Mouse (Mus musculus) NIH3T3 (cell line): Measurements from ENCODE around the gene Olfr640.

Source experiments
- DNase-seq: peaks from one replicate; pipeline ENCODE4 v3.0.0-alpha.2; 2012; ENCODE audit warnings: low read depth

The Olfr640 gene

GRCm38 (mm10) chr7:104025473-104025872 lies at the start of gene Olfr640:
Gene Olfr640 (minus strand): TSS chr7:104025573.
- no peak for DNase-seq

DNA sequence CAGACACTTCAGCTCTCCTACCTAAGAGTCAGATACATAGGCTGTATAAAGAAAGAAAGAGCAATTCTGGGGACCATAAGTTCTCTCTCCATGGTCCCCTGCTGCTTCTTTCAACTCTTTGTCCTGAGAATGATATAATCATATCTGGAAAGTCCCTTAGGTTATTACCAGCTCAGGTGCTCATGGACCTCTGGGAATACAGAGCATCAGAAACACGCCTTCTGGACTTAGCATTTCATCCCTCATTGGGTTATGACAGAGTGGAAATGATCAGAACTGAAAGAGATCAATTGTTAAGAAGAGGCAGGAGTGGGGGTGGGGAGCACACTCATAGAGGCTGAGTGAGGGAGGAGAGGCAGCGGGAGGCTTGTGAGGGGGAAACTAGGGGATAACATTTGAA lies 46.4 kb upstream of the Olfr640 start, which contains the start of gene Olfr644:
TSS of gene Olfr644 (minus strand) at position 101 of the 400 bp plus-strand sequence.
- no peak for DNase-seq

DNA sequence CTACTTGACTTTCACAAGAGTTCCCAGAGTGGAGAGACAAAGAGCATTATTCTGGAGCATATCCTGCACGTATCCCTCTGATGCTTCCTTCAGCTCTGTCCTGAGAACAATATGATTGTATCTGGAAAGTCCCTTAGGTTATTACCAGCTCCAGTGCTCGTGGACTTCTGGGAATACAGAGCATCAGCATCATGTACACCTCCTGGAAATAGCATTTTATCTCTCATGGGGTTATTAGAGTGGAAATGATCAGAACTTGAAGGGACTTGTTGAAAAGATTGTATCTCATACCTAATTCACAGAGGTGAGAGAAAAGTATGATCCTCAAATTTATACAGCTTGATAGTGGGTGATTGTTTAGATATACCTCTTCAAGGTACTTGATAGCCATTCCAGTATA lies 36.0 kb upstream of the Olfr640 start, which contains the start of gene 4930516K23Rik:
TSS of gene 4930516K23Rik (minus strand) at position 101 of the 400 bp plus-strand sequence.
- no peak for DNase-seq

- no peak for DNase-seq
Measured at GRCm38 (mm10) chr7:104059215-104059614, 33.8 kb upstream of the Olfr640 start.

- DNase-seq, result no peak
Measured at GRCm38 (mm10) chr7:104052566-104052965, 27.2 kb upstream of the Olfr640 start, which contains the start of gene Olfr642. Gene Olfr642 (minus strand): TSS chr7:104052666.

DNA sequence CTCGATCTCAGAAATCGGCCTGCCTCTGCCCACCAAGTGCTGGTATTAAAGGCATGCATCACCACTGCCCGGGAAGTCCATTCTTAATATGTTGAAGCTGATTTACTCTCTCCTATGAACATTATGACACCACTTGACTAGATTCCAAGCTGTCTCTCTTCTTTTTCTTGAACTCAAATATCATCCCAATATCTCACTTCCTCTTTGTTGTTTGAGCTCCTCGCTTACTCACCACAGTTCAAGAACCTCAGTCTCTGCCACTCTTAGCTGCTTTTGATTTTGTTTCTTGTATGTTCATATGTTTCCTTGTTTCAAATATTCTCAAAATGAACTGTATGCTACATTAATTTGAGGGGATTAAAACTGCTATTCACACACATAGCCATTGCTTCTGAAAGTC lies 25.4 kb upstream of the Olfr640 start:
- DNase-seq, result no peak

- no peak for DNase-seq
Measured at GRCm38 (mm10) chr7:104035145-104035544, 9.8 kb upstream of the Olfr640 start, which contains the start of gene Olfr641. Gene Olfr641 (plus strand): TSS chr7:104035445.

DNA sequence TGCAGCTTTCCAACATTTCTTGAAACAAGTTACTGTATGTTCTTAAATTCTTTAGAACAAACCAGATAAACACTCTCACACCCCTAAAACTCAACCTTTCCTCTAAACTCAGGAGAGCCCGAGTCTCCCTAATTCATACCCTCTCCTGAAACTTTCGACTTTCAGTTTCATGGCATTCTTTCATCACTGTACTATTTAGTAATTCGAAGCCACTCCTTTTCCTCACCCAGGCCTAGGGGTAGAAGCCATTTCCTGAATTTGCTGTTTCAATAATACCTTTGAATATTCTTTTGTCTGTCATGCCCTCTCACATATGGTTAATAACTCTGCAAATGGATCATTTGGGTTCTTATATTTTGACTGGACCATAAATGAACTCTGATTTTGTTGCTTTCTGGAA lies 1.6 kb upstream of the Olfr640 start:
- DNase-seq, result no peak

DNA sequence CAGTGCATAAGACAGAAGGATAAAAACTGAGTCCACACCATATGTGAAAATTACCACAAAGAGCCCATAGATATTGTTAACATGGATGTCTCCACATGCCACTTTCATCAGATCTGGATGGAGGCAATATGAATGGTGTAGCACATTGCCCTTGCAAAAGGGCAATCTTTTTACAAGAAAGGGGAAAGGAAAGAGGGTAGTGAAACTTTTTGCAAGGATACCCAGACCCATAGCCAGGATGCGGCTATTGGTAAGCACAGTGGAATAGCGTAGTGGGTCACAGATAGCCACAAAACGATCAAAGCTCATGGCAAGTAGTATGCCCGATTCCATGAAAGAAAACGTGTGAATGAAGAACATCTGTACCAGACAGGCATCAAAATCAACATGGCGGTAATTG lies 3.7 kb downstream of the Olfr640 start:
- no peak for DNase-seq

GRCm38 (mm10) chr7:104018953-104019352 lies 6.4 kb downstream of the Olfr640 start:
- no peak for DNase-seq

GRCm38 (mm10) chr7:104017203-104017602 lies 8.2 kb downstream of the Olfr640 start, which contains the start of gene Olfr639:
Gene Olfr639 (minus strand): TSS chr7:104017303.
- no peak for DNase-seq

GRCm38 (mm10) chr7:103999124-103999523 lies 26.2 kb downstream of the Olfr640 start:
- no peak for DNase-seq

DNA sequence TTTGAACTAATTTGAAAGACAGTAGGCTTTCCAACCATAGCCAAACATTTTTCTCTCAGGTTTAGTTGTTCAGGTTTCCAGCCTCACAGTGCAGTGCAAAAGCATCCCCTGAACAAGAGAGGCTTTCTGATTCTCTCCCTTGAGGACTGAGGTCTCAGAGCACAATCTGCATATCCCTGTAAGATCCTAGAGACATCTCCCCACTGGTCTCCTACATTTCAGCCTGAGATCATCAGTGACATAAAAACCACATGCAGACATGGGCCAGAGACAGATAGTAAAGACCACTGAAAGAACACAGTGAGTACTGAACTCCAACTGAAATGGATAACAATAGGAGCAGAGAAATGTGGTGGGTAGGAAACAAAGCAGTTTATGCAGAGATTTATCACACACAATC lies 26.9 kb downstream of the Olfr640 start, which contains the start of gene Olfr638:
TSS of gene Olfr638 (plus strand) at position 301 of the 400 bp plus-strand sequence.
- DNase-seq, result no peak

DNA sequence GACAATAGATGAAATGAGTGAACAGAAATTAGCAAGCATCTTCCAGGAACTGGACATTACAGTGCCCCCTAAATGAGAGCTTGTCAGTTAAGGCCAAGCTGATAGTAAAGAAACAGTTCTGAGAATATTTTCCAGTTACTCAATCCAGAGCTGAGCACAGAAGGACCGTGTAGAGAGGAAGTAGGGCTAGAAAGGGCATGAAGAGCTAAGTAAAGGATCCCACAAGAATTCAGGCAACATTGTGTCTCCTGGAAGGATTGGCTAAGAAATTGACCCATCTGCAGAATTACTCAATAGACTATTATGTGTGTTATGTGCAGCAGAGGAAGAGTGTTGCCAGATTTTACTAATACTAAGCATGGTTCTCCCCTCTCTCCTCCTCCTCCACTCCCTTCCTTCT lies 53.6 kb downstream of the Olfr640 start:
- DNase-seq, result no peak

- DNase-seq, result no peak
Measured at GRCm38 (mm10) chr7:103970852-103971251, 54.5 kb downstream of the Olfr640 start, which contains the start of gene Olfr635. Gene Olfr635 (plus strand): TSS chr7:103971152.
